Mouse (Mus musculus) bone marrow, adult 2 months (tissue): Measurements from ENCODE around the gene Sema4f.

Experiments used
- CTCF ChIP-seq: fragments of 200-500 bp; IDR thresholded peaks from 2 replicates; pipeline ENCODE4 v1.5.1; 2011; ENCODE audit warnings: low read length, control low read depth; ENCODE audit not compliant: control insufficient read depth, insufficient read depth
- POLR2A ChIP-seq: fragments of 200-500 bp; IDR thresholded peaks from 2 replicates; pipeline ENCODE4 v1.6.1; 2011; ENCODE audit warnings: low read depth, mild to moderate bottlenecking, control low read depth, low read length, borderline replicate concordance; ENCODE audit not compliant: control insufficient read depth

GRCm38 (mm10) chr6:82934616-82935230, 4.8 kb downstream of the Sema4f start:
- TF ChIP-seq CTCF = no peak
- TF ChIP-seq POLR2A = no peak
